Mouse (Mus musculus): ENCODE results near the gene Gm21887.
A peak's percentile ranks its signal among the peaks of the same experiment; 100 is the strongest.
"Not testable (repeated sequence)": the region's sequence is repeated elsewhere in the genome, so short reads cannot be mapped to it uniquely, and the experiment has no call there.

The Gm21887 gene

DNA sequence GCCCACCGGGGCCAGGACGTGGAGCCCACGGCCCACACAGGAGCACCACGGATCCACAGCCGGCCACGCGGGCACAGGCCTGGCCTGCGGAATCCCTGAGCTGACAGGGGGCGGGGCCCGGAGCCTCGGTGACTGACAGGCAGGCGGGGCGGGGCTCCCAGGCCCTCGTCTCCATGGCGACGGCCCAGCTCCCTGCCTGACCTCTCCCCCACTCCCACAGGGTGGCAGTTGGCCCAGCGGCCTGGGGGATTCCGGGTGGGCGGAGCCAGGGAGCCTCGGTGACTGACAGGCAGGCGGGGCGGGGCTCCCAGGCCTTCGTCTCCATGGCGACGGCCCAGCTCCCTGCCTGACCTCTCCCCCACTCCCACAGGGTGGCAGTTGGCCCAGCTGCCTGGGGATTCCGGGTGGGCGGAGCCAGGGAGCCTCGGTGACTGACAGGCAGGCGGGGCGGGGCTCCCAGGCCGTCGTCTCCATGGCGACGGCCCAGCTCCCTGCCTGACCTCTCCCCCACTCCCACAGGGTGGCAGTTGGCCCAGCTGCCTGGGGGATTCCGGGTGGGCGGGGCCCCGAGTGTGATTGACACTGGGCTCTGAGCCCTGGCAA, 11.5 kb upstream of the Gm21887 start:
- DNase-seq (ENCODE audit: low read depth, low spot score) = peak; percentile 97

DNA sequence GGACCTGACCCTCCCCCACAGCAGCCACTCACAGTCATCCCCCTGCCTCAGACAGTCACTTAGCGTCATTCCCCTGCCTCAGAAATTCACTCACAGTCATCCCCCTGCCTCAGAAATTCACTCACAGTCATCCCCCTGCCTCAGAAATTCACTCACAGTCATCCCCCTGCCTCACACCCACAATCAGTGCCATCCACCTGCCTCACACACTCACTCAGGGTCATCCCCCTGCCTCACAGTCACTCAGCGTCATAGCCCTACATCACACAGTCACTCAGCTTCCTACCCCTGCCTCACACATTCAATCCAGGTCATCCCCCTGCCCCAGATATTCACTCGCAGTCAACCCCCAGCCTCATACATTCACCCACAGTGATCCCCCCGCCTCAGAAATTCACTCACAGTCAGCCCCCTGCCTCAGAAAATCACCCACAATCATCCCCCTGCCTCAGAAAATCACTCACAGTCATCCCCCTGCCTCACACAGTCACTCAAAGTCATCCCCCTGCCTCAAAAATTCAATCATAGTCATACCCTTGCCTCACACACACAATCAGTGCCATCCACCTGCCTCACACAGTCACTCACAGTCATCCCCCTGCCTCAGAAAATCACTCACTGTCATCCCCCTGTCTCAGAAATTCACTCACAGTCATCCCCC, 10.8 kb upstream of the Gm21887 start:
- DNase-seq (ENCODE audit: low read depth, low spot score) = not testable (repeated sequence)

DNA sequence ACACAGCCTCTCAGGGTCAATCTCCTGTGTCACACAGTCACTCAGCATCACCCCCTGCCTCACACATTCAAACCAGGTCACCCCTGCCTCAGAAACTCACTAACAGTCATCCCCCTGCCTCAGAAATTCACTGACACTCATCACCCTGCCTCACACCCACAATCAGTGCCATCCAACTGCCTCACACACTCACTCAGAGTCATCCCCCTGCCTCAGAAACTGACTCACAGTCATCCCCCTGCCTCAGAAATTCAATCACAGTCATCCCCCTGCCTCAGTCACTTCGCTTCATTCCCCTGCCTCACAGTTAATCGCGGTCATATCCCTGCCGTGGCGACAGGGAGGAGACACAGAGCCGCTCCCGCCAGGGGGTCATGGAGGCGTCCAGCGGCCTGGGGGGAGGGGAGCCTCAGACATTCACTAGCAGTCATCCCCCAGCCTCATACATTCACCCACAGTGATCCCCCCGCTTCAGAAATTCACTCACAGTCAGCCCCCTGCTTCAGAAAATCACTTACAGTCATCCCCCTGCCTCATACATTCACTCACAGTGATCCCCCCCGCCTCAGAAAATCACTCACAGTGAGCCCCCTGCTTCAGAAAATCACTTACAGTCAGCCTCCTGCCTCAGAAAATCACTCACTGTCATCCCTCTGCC, 10.1 kb upstream of the Gm21887 start:
- DNase-seq (ENCODE audit: low read depth, low spot score) = peak; percentile 47

DNA sequence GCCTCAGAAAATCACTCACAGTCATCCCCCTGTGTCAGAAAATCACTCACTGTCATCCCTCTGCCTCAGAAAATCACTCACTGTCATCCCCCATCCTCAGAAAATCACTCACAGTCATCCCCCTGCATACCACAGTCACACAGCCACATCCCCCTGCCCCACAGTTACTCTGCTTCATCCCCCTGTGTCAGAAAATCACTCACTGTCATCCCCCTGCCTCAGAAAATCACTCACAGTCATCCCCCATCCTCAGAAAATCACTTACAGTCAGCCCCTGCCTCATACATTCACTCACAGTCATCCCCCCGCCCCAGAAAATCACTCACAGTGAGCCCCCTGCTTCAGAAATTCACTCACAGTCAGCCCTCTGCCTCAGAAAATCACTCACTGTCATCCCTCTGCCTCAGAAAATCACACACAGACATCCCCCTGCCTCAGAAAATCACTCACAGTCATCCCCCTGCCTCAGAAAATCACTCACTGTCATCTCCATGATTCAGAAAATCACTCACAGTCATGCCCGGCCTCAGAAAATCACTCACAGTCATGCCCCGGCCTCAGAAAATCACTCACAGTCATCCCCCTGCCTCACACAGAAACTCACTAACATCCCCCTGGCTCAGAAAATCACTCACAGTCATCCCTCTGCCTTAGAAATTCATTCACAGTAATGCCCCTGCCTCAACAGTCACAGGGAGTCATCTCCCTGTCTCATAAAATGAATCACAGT, 9.4 kb upstream of the Gm21887 start:
- peak; percentile 47 for DNase-seq (ENCODE audit: low read depth, low spot score)

DNA sequence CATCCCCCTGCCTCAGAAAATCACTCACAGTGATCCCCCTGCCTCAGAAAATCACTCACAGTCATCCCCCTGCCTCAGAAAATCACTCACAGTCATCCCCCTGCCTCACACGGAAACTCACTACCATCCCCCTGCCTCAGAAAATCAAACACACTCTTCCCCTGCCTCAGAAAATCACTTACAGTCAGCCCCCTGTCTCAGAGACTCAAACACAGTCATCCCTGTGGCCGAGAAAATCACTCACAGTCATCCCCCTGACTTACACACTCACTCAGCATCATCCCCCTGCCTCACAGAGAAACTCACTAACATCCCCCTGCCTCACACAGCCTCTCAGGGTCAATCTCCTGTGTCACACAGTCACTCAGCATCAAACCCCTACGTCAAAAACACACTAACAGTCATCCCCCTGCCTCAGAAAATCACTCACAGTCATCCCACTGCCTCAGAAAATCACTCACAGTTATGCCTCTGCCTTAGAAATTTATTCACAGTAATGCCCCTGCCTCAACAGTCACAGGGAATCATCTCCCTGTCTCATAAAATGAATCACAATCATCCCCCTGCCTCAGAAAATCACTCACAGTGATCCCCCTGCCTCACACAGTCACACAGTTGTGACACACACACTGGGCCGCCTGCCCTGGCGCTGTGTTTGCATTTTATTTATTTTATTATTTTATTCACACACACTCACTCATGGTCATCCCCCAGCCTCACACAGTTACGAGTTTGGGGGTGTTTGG, 8.6 kb upstream of the Gm21887 start:
- DNase-seq (ENCODE audit: low read depth, low spot score) = not testable (repeated sequence)

DNA sequence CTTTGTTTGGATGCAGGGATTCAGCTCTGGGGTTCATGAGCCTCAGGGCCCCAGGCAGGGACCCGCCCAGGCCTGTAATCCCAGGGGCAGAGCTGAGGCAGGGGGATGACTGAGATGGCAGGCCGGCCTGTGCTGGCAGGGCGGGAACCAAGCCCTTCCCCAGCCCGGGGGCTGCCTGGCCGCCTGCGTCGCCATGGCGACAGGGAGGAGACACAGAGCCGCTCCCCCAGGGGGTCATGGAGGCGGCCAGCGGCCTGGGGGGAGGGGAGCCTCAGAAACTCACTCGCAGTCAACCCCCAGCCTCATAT, 8.1 kb upstream of the Gm21887 start:
- DNase-seq (ENCODE audit: low read depth, low spot score) = not testable (repeated sequence)

DNA sequence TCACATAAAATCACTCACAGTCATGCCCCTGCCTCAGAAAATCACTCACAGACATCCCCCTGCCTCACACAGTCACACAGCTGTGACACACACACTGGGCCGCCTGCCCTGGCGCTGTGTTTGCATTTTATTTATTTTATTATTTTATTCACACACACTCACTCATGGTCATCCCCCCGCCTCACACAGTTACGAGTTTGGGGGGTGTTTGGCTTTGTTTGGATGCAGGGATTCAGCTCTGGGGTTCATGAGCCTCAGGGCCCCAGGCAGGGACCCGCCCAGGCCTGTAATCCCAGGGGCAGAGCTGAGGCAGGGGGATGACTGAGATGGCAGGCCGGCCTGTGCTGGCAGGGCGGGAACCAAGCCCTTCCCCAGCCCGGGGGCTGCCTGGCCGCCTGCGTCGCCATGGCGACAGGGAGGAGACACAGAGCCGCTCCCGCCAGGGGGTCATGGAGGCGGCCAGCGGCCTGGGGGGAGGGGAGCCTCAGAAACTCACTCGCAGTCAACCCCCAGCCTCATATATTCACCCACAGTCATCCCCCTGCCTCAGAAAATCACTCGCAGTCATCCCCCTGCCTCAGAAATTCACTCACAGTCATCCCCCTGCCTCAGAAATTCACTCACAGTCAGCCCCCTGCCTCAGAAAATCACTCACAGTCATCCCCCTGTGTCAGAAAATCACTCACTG, 6.8 kb upstream of the Gm21887 start:
- not testable (repeated sequence) for DNase-seq (ENCODE audit: low read depth, low spot score)

DNA sequence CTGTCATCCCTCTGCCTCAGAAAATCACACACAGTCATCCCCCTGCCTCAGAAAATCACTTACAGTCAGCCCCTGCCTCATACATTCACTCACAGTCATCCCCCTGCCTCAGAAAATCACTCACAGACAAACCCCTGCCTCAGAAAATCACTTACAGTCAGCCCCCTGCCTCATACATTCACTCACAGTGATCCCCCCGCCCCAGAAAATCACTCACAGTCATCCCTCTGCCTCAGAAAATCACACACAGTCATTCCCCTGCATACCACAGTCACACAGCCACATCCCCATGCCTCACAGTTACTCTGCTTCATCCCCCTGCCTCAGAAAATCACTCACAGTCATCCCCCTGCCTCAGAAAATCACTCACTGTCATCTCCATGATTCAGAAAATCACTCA, 5.9 kb upstream of the Gm21887 start:
- DNase-seq (ENCODE audit: low read depth, low spot score) = not testable (repeated sequence)

DNA sequence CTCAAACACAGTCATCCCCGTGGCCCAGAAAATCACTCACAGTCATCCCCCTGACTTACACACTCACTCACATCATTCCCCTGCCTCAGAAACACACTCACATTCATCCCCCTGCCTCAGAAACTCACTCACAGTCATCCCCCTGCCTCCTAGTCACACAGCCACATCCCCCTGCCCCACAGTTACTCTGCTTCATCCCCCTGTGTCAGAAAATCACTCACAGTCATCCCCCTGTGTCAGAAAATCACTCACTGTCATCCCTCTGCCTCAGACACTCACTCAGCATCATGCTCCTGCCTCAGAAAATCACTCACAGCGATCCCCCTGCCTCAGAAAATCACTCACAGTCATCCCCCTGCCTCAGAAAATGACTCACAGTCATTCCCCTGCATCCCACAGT, 5.2 kb upstream of the Gm21887 start:
- DNase-seq (ENCODE audit: low read depth, low spot score) = not testable (repeated sequence)

DNA sequence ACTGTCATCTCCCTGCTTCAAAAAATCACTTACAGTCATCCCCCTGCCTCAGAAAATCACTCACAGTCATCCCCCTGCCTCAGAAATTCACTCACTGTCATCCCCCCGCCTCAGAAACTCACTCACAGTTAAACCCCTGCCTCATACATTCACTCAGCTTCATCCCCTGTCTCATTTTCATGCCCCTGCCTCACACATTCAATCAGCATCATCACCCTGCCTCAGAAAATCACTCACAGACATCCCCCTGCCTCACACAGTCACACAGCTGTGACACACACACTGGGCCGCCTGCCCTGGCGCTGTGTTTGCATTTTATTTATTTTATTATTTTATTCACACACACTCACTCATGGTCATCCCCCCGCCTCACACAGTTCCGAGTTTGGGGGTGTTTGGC, 4.7 kb upstream of the Gm21887 start:
- DNase-seq (ENCODE audit: low read depth, low spot score) = not testable (repeated sequence)

DNA sequence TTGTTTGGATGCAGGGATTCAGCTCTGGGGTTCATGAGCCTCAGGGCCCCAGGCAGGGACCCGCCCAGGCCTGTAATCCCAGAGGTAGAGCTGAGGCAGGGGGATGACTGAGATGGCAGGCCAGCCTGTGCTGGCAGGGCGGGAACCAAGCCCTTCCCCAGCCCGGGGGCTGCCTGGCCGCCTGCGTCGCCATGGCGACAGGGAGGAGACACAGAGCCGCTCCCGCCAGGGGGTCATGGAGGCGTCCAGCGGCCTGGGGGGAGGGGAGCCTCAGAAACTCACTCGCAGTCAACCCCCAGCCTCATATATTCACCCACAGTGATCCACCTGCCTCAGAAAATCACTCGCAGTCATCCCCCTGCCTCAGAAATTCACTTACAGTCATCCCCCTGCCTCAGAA, 4.3 kb upstream of the Gm21887 start:
- DNase-seq (ENCODE audit: low read depth, low spot score) = peak; percentile 96

DNA sequence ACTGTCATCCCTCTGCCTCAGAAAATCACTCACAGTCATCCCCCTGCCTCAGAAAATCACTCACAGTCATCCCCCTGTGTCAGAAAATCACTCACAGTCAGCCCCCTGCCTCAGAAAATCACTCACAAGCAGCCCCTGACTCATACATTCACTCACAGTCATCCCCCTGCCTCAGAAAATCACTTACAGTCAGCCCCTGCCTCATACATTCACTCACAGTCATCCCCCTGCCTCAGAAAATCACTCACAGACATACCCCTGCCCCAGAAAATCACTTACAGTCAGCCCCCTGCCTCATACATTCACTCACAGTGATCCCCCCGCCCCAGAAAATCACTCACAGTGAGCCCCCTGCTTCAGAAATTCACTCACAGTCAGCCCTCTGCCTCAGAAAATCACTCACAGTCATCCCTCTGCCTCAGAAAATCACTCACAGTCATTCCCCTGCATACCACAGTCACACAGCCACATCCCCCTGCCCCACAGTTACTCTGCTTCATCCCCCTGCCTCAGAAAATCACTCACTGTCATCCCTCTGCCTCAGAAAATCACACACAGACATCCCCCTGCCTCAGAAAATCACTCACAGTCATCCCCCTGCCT, 3.7 kb upstream of the Gm21887 start:
- not testable (repeated sequence) for DNase-seq (ENCODE audit: low read depth, low spot score)

DNA sequence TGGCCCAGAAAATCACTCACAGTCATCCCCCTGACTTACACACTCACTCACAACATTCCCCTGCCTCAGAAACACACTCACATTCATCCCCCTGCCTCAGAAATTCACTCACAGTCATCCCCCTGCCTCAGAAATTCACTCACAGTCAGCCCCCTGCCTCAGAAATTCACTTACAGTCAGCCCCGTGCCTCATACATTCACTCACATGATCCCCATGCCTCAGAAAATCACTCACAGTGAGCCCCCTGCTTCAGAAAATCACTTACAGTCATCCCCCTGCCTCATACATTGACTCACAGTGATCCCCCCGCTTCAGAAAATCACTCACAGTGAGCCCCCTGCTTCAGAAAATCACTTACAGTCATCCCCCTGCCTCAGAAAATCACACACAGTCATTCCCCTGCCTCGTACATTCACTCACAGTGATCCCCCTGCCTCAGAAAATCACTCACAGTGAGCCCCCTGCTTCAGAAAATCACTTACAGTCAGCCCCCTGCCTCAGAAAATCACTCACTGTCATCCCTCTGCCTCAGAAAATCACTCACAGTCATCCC, 2.7 kb upstream of the Gm21887 start:
- DNase-seq (ENCODE audit: low read depth, low spot score) = not testable (repeated sequence)

DNA sequence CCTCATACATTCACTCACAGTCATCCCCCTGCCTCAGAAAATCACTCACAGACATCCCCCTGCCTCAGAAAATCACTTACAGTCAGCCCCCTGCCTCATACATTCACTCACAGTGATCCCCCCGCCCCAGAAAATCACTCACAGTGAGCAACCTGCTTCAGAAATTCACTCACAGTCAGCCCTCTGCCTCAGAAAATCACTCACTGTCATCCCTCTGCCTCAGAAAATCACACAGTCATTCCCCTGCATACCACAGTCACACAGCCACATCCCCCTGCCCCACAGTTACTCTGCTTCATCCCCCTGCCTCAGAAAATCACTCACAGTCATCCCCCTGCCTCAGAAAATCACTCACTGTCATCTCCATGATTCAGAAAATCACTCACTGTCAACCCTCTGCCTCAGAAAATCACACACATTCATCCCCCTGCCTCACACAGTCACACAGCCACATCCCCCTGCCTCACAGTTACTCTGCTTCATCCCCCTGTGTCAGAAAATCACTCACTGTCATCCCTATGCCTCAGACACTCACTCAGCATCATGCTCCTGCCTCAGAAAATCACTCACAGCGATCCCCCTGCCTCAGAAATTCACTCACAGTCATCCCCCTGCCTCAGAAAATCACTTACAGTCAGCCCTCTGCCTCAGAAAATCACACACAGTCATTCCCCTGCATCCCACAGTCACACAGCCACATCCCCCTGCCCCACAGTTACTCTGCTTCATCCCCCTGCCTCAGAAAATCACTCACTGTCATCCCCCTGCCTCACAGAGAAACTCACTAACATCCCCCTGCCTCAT, 1.9 kb upstream of the Gm21887 start:
- not testable (repeated sequence) for DNase-seq (ENCODE audit: low read depth, low spot score)

DNA sequence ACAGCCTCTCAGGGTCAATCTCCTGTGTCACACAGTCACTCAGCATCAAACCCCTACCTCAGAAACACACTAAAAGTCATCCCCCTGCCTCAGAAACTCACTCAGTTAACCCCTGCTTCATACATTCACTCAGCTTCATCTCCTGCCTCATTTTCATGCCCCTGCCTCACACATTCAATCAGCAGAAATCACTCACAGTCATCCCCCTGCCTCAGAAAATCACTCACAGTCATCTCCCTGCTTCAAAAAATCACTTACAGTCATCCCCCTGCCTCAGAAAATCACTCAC, 1.3 kb upstream of the Gm21887 start:
- DNase-seq (ENCODE audit: low read depth, low spot score) = peak; percentile 39

DNA sequence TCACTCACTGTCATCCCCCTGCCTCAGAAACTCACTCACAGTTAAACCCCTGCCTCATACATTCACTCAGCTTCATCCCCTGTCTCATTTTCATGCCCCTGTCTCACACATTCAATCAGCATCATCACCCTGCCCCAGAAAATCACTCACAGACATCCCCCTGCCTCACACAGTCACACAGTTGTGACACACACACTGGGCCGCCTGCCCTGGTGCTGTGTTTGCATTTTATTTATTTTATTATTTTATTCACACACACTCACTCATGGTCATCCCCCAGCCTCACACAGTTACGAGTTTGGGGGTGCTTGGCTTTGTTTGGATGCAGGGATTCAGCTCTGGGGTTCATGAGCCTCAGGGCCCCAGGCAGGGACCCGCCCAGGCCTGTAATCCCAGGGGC, 875 bp upstream of the Gm21887 start:
- DNase-seq (ENCODE audit: low read depth, low spot score) = peak; percentile 40

DNA sequence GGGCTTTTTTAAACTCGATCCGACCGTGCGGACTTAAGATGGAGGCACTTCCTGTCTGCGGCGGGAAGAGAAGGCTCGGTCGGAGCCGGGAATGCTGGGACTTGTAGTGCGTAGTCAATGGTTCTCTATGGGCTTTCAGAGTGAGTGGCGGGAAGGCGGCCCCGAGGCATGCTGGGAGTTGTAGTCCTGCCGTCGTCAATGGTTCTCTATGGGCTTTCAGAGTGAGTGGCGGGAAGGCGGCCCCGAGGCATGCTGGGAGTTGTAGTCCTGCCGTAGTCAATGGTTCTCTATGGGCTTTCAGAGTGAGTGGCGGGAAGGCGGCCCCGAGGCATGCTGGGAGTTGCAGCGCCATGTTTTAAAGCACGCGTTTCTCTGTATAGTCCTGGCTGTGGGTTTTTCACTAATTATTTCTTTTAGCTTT, 352 bp downstream of the Gm21887 start:
- peak; percentile 100 for DNase-seq (ENCODE audit: low read depth, low spot score)

DNA sequence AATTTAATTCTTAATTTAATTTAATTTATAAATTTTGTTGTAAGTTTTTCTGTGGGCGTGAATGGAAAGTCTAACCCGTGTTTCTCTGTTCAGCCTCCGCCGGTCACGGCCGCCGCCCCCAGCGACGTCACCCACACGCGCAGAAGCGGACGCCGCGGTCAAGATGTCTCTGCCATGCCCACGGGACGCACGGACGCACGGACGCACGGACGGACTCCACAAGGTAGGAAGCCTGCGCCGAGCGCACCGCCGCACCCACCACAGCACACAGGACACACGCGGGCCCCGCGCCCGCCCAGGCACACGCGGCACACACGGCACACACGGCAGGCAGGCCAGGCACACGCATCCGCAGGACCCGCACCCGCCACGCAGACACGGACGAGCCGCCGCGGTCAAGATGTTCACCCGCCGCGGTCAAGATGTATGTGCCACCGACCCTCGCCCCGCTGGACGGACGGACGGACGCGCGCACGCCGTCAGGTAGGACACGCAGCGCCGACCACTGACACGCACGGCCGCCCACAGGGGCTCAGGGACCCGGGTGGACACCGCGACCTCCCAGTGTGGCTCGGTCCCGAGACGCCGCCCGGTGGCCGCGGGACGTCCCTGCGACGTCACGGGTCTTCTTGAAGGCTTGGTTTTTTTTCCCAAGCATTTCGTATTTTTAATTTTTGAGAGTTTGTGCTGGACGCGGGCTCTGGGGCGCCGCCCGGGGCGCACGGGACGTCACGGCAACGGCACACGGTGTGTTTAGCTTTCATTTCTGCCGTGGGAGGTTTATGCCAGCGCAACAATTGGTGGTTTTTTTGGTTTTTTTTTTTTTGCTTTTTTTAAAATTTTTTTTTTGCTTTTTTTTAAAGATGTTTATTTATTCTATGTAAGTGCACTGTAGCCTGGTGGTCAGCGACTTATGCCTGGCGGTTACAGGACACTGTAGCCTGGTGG, 1.4 kb downstream of the Gm21887 start:
- DNase-seq (ENCODE audit: low read depth, low spot score) = peak; percentile 78

DNA sequence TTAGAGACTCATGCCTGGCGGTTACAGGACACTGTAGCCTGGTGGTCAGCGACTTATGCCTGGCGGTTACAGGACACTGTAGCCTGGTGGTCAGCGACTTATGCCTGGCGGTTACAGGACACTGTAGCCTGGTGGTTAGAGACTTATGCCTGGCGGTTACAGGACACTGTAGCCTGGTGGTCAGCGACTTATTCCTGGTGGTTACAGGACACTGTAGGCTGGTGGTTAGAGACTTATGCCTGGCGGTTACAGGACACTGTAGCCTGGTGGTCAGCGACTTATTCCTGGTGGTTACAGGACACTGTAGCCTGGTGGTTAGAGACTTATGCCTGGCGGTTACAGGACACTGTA, 2.0 kb downstream of the Gm21887 start:
- DNase-seq (ENCODE audit: low read depth, low spot score) = not testable (repeated sequence)
